Mouse (Mus musculus): ENCODE measurements at regions not wholly inside any gene's neighbourhood (a gene's known extent, or its start where the extent isn't known, plus 50 kb on each side); places are given as distances from the start of the nearest gene placed in this dataset.

GRCm38 (mm10) chr14:99520343-99520742 lies 221.9 kb downstream of the Klf5 start:
- WGBS = 81% methylated on average over 6 of the region's 6 CpGs
- H3K9me3 ChIP-seq (ENCODE audit: control insufficient read depth, low read length) = no peaks in the 10 kb centered on the region
- no peak for DNase-seq (ENCODE audit: low spot score)

GRCm38 (mm10) chr14:99521954-99522523 lies 223.5 kb downstream of the Klf5 start:
- DNase-seq (ENCODE audit: low spot score) = no peak
- H3K27ac ChIP-seq (ENCODE audit: low read depth, low read length) = no peak overlapping the region
- H3K4me3 ChIP-seq (ENCODE audit: low read depth, low read length) = no peak overlapping the region
- no peaks in the 10 kb centered on the region for H3K36me3 ChIP-seq (ENCODE audit: control insufficient read depth, insufficient read depth, low read length)
- no peak for ATAC-seq (replicated peaks; ENCODE audit: low FRiP score)
- H3K4me2 ChIP-seq (ENCODE audit: low read depth, low read length, severe bottlenecking) = no peak overlapping the region
- H3K4me1 ChIP-seq (replicated peaks; ENCODE audit: control insufficient read depth, insufficient read depth, low read length) = no peaks in the 10 kb centered on the region
- H3K9ac ChIP-seq (ENCODE audit: low read length) = no peak overlapping the region
- no peaks in the 10 kb centered on the region for H3K9me3 ChIP-seq (ENCODE audit: control insufficient read depth, low read length)
- 91% methylated on average over 13 of the region's 13 CpGs for WGBS
- H3K27me3 ChIP-seq (ENCODE audit: control insufficient read depth, insufficient read depth, low read length) = no peaks in the 10 kb centered on the region

More at GRCm38 (mm10) chr14:99520343-99520742, 221.9 kb downstream of the Klf5 start:
- Histone ChIP-seq H3K4me2 (ENCODE audit: low read depth, low read length, severe bottlenecking) (no peak overlapping the region), H3K27me3 (ENCODE audit: control insufficient read depth, insufficient read depth, low read length) (no peaks in the 10 kb centered on the region), H3K36me3 (ENCODE audit: control insufficient read depth, insufficient read depth, low read length) (no peaks in the 10 kb centered on the region), H3K27ac (ENCODE audit: low read depth, low read length) (no peak overlapping the region), H3K4me3 (ENCODE audit: low read depth, low read length) (no peak overlapping the region), H3K4me1 (replicated peaks; ENCODE audit: control insufficient read depth, insufficient read depth, low read length) (no peaks in the 10 kb centered on the region), H3K9ac (ENCODE audit: low read length) (no peak overlapping the region)
- no peak for ATAC-seq (replicated peaks; ENCODE audit: low FRiP score)

GRCm38 (mm10) chr14:99535781-99536180 lies 237.3 kb downstream of the Klf5 start:
- Histone ChIP-seq H3K9me3 (ENCODE audit: control insufficient read depth, low read length) (no peaks in the 10 kb centered on the region), H3K27me3 (ENCODE audit: control insufficient read depth, insufficient read depth, low read length) (no peaks in the 10 kb centered on the region), H3K4me2 (ENCODE audit: low read depth, low read length, severe bottlenecking) (no peak overlapping the region), H3K36me3 (ENCODE audit: control insufficient read depth, insufficient read depth, low read length) (no peaks in the 10 kb centered on the region), H3K4me3 (ENCODE audit: low read depth, low read length) (no peak overlapping the region), H3K9ac (ENCODE audit: low read length) (no peak overlapping the region), H3K27ac (ENCODE audit: low read depth, low read length) (no peak overlapping the region), H3K4me1 (replicated peaks; ENCODE audit: control insufficient read depth, insufficient read depth, low read length) (no peaks in the 10 kb centered on the region)
- DNase-seq (ENCODE audit: low spot score) = no peak
- ATAC-seq (replicated peaks; ENCODE audit: low FRiP score) = no peak
- WGBS = 91% methylated on average over 6 of the region's 6 CpGs

- Histone ChIP-seq H3K4me1 (replicated peaks; ENCODE audit: control insufficient read depth, insufficient read depth, low read length) (no peaks in the 10 kb centered on the region), H3K27ac (ENCODE audit: low read depth, low read length) (no peak overlapping the region), H3K9me3 (ENCODE audit: control insufficient read depth, low read length) (no peaks in the 10 kb centered on the region), H3K4me3 (ENCODE audit: low read depth, low read length) (no peak overlapping the region), H3K36me3 (ENCODE audit: control insufficient read depth, insufficient read depth, low read length) (no peaks in the 10 kb centered on the region), H3K27me3 (ENCODE audit: control insufficient read depth, insufficient read depth, low read length) (no peaks in the 10 kb centered on the region), H3K4me2 (ENCODE audit: low read depth, low read length, severe bottlenecking) (no peak overlapping the region), H3K9ac (ENCODE audit: low read length) (no peak overlapping the region)
- WGBS = 83% methylated on average over 1 of the region's 1 CpGs
- ATAC-seq (replicated peaks; ENCODE audit: low FRiP score) = no peak
- no peak for DNase-seq (ENCODE audit: low spot score)
These were observed 238.8 kb downstream of the Klf5 start for GRCm38 (mm10) chr14:99537286-99537685.

GRCm38 (mm10) chr14:99541716-99542115 lies 243.2 kb downstream of the Klf5 start:
- H3K4me3 ChIP-seq (ENCODE audit: low read depth, low read length) = no peak overlapping the region
- no peaks in the 10 kb centered on the region for H3K36me3 ChIP-seq (ENCODE audit: control insufficient read depth, insufficient read depth, low read length)
- no peak overlapping the region for H3K4me2 ChIP-seq (ENCODE audit: low read depth, low read length, severe bottlenecking)
- no peaks in the 10 kb centered on the region for H3K27me3 ChIP-seq (ENCODE audit: control insufficient read depth, insufficient read depth, low read length)
- ATAC-seq (replicated peaks; ENCODE audit: low FRiP score) = no peak
- H3K9me3 ChIP-seq (ENCODE audit: control insufficient read depth, low read length) = no peaks in the 10 kb centered on the region
- H3K4me1 ChIP-seq (replicated peaks; ENCODE audit: control insufficient read depth, insufficient read depth, low read length) = no peaks in the 10 kb centered on the region
- H3K9ac ChIP-seq (ENCODE audit: low read length) = no peak overlapping the region
- H3K27ac ChIP-seq (ENCODE audit: low read depth, low read length) = no peak overlapping the region
- DNase-seq (ENCODE audit: low spot score) = no peak

DNA sequence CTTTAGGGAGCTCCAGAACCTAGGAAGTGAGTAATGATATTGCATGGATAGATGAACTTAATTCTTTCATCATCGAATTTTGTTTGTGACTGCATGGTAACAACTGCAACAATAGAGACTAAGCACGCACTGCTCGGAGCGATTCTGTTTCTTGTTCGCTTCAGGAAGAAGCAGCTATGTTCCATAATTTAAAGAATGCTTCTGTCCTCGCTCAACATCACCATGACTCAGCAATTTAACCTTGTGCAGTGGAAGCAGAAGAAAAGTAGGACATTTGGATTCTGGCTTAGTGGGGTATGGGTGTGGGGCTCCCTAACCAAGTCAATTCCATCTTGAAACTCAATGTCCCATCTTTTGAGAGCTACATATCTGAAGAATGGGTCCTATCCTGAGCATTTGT lies 249.4 kb downstream of the Klf5 start:
- WGBS = 94% methylated on average over 6 of the region's 6 CpGs
- Histone ChIP-seq H3K27ac (ENCODE audit: low read depth, low read length) (no peak overlapping the region), H3K9me3 (ENCODE audit: control insufficient read depth, low read length) (no peaks in the 10 kb centered on the region), H3K27me3 (ENCODE audit: control insufficient read depth, insufficient read depth, low read length) (no peaks in the 10 kb centered on the region), H3K4me2 (ENCODE audit: low read depth, low read length, severe bottlenecking) (no peak overlapping the region), H3K4me1 (replicated peaks; ENCODE audit: control insufficient read depth, insufficient read depth, low read length) (no peaks in the 10 kb centered on the region), H3K4me3 (ENCODE audit: low read depth, low read length) (no peak overlapping the region), H3K9ac (ENCODE audit: low read length) (no peak overlapping the region), H3K36me3 (ENCODE audit: control insufficient read depth, insufficient read depth, low read length) (no peaks in the 10 kb centered on the region)
- DNase-seq (ENCODE audit: low spot score) (no peak), ATAC-seq (replicated peaks; ENCODE audit: low FRiP score) (no peak)

GRCm38 (mm10) chr14:99548363-99549248 lies 250.1 kb downstream of the Klf5 start:
- no peak overlapping the region for H3K9ac ChIP-seq (ENCODE audit: low read length)
- 88% methylated on average over 14 of the region's 14 CpGs for WGBS
- no peak for ATAC-seq (replicated peaks; ENCODE audit: low FRiP score)

DNA sequence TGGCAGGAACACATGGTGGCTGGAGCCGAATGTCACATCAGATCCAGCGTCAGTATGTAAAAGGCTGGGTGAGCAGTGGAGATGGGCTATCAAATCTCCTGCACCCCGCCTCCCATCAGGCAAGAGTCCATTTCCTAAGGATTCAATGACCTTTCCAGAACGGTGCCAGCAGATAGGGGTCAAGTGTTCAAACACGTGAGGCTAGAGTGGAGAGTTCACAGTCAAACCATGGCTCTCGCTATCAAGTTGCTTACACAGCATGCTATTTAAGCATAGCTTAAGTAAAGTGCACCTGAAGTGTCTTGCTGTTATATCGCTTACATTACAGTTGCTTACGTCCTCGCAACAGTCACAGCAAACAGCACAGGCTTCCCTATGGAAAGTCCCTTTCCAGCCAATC lies 265.5 kb downstream of the Klf5 start:
- no peak for ATAC-seq (replicated peaks; ENCODE audit: low FRiP score)
- WGBS = 82% methylated on average over 9 of the region's 9 CpGs
- no peaks in the 10 kb centered on the region for H3K9me3 ChIP-seq (ENCODE audit: control insufficient read depth, low read length)
- no peaks in the 10 kb centered on the region for H3K4me1 ChIP-seq (replicated peaks; ENCODE audit: control insufficient read depth, insufficient read depth, low read length)
- H3K4me3 ChIP-seq (ENCODE audit: low read depth, low read length) = no peak overlapping the region
- no peaks in the 10 kb centered on the region for H3K36me3 ChIP-seq (ENCODE audit: control insufficient read depth, insufficient read depth, low read length)
- no peak for DNase-seq (ENCODE audit: low spot score)
- H3K27ac ChIP-seq (ENCODE audit: low read depth, low read length) = no peak overlapping the region
- H3K27me3 ChIP-seq (ENCODE audit: control insufficient read depth, insufficient read depth, low read length) = no peaks in the 10 kb centered on the region
- H3K9ac ChIP-seq (ENCODE audit: low read length) = no peak overlapping the region
- no peak overlapping the region for H3K4me2 ChIP-seq (ENCODE audit: low read depth, low read length, severe bottlenecking)

More at GRCm38 (mm10) chr14:99548363-99549248, 250.1 kb downstream of the Klf5 start:
- no peaks in the 10 kb centered on the region for H3K27me3 ChIP-seq (ENCODE audit: control insufficient read depth, insufficient read depth, low read length)
- H3K9me3 ChIP-seq (ENCODE audit: control insufficient read depth, low read length) = no peaks in the 10 kb centered on the region
- no peaks in the 10 kb centered on the region for H3K4me1 ChIP-seq (replicated peaks; ENCODE audit: control insufficient read depth, insufficient read depth, low read length)
- DNase-seq (ENCODE audit: low spot score) = no peak
- H3K27ac ChIP-seq (ENCODE audit: low read depth, low read length) = no peak overlapping the region
- no peak overlapping the region for H3K4me3 ChIP-seq (ENCODE audit: low read depth, low read length)
- no peaks in the 10 kb centered on the region for H3K36me3 ChIP-seq (ENCODE audit: control insufficient read depth, insufficient read depth, low read length)
- H3K4me2 ChIP-seq (ENCODE audit: low read depth, low read length, severe bottlenecking) = no peak overlapping the region

DNA sequence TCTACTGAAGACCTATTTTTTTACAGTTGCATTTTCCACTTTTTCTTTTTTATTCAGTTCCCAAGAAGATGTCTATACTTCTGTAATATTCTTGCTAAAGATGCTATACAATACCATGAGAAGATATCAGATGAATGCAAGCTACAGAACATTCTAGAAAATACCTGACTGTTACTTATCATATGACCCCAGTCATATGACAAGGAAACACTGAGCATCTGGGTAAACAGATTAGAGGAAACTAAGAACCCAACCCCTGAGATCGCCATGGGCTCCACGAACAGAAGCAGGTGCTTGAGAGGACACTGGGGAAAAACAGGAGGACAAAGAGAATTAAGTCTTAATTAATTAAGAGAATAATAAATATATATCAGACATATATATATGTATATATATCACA lies 275.7 kb downstream of the Klf5 start:
- Histone ChIP-seq H3K4me2 (ENCODE audit: low read depth, low read length, severe bottlenecking) (no peak overlapping the region), H3K27me3 (ENCODE audit: control insufficient read depth, insufficient read depth, low read length) (no peaks in the 10 kb centered on the region), H3K4me1 (replicated peaks; ENCODE audit: control insufficient read depth, insufficient read depth, low read length) (no peaks in the 10 kb centered on the region), H3K9ac (ENCODE audit: low read length) (no peak overlapping the region), H3K36me3 (ENCODE audit: control insufficient read depth, insufficient read depth, low read length) (no peaks in the 10 kb centered on the region), H3K4me3 (ENCODE audit: low read depth, low read length) (no peak overlapping the region), H3K27ac (ENCODE audit: low read depth, low read length) (no peak overlapping the region), H3K9me3 (ENCODE audit: control insufficient read depth, low read length) (no peaks in the 10 kb centered on the region)
- WGBS = 84% methylated on average over 2 of the region's 2 CpGs
- ATAC-seq (replicated peaks; ENCODE audit: low FRiP score) (no peak), DNase-seq (ENCODE audit: low spot score) (no peak)
